Mouse (Mus musculus): ENCODE measurements around the gene Pikfyve.

GRCm38 (mm10) chr1:65237712-65238111 lies 51.2 kb downstream of the Pikfyve start:
- no peak for TF ChIP-seq CTCF (IDR thresholded peaks at IDR 0.05)
- no peak for TF ChIP-seq EP300 (IDR thresholded peaks at IDR 0.05)

Data from lung, postnatal 0 days (tissue).